Mouse (Mus musculus) heart, embryonic 16.5 days (tissue): ENCODE measurements at regions not wholly inside any gene's neighbourhood (a gene's known extent, or its start where the extent isn't known, plus 50 kb on each side); places are given as distances from the start of the nearest gene placed in this dataset.

ENCODE experiments used
- ATAC-seq: fragments of 200-750 bp; cut with Nextera tagmentation; replicated peaks from 2 replicates; pipeline ENCODE4 v1.8.0; 2017; ENCODE audit warnings: moderate number of reproducible peaks; ENCODE audit not compliant: insufficient read depth, low FRiP score; ENCODE audit errors: extremely low read depth
- H3K27ac ChIP-seq: fragments of 300-500 bp; sonication (generic); 2 replicates; pipeline ENCODE4 v1.5.1; 2014; ENCODE audit warnings: mild to moderate bottlenecking, low read length, control low read depth, moderate library complexity
- H3K27me3 ChIP-seq: fragments of 300-500 bp; sonication (generic); 2 replicates; pipeline ENCODE4 v1.6.1; 2014; ENCODE audit warnings: low read length, mixed read lengths; ENCODE audit not compliant: control insufficient read depth, insufficient read depth
- H3K36me3 ChIP-seq: fragments of 300-500 bp; sonication (generic); 2 replicates; pipeline ENCODE4 v1.6.1; 2014; ENCODE audit not compliant: control insufficient read depth, insufficient read depth
- H3K4me1 ChIP-seq: fragments of 300-500 bp; sonication (generic); 2 replicates; pipeline ENCODE4 v1.6.1; 2014; ENCODE audit warnings: low read length, mixed read lengths; ENCODE audit not compliant: control insufficient read depth, insufficient read depth
- H3K4me2 ChIP-seq: fragments of 300-500 bp; sonication (generic); 2 replicates; pipeline ENCODE4 v1.6.1; 2014; ENCODE audit warnings: low read depth, mild to moderate bottlenecking, control low read depth, low read length
- H3K4me3 ChIP-seq: fragments of 300-500 bp; sonication (generic); 2 replicates; pipeline ENCODE4 v1.5.1; 2014; ENCODE audit warnings: mild to moderate bottlenecking, control low read depth, low read length
- H3K9ac ChIP-seq: fragments of 300-500 bp; sonication (generic); 2 replicates; pipeline ENCODE4 v1.6.1; 2014; ENCODE audit warnings: low read length, control low read depth
- H3K9me3 ChIP-seq: fragments of 300-500 bp; sonication (generic); replicated peaks from 2 replicates; pipeline ENCODE4 v1.6.1; 2016; ENCODE audit warnings: low read length; ENCODE audit not compliant: control insufficient read depth
- WGBS: fragments of 180-500 bp; shearing (Covaris S2); extraction: QIAGEN DNeasy Blood & Tissue Kit; methylation state at CpG from one replicate; pipeline ENCODE4 v1.1.7; 2014; 5-methylcytosine and 5-hydroxymethylcytosine counted together

DNA sequence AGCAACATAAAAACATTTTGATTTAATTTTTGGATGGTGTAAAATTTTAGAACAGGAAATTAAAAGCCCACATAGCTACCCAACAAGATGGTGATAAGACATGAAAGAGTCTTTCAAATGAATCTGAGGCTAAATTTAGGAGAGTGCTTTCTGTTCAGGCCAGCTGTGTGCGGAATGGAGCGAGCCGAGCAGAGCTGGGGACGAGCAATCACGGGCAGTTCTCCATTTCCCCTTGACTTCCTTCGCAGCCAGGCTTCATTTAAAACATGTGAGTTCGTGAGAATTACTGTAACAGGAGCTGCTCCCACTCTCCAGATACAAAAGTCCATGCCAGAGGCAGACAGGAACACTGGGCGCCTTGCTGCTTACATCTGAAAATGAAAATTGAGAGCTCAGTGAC, 130.5 kb downstream of the Dusp6 start:
- Histone ChIP-seq H3K9me3 (no peaks in the 10 kb centered on the region; the same call in 1 of the 2 replicates), H3K9ac (no peak overlapping the region), H3K4me2 (peak overlapping the region; percentile 1), H3K27me3 (no peaks in the 10 kb centered on the region), H3K36me3 (no peaks in the 10 kb centered on the region), H3K27ac (peak overlapping the region; percentile 6; the same call in 1 of the 2 replicates), H3K4me3 (no peak overlapping the region), H3K4me1 (no peaks in the 10 kb centered on the region)
- WGBS = 19% methylated on average over 8 of the region's 8 CpGs
- ATAC-seq = peak; percentile 37; the same call in 1 of the 2 replicates

- ATAC-seq = no peak
- WGBS = 88% methylated on average over 1 of the region's 1 CpGs
Measured at GRCm38 (mm10) chr10:99395411-99395810, 132.4 kb downstream of the Dusp6 start.

GRCm38 (mm10) chr10:99396630-99397029, 133.6 kb downstream of the Dusp6 start:
- Histone ChIP-seq H3K27ac (no peak overlapping the region), H3K4me3 (no peak overlapping the region), H3K4me2 (no peak overlapping the region), H3K9ac (no peak overlapping the region), H3K9me3 (no peaks in the 10 kb centered on the region; the same call in 1 of the 2 replicates), H3K36me3 (no peaks in the 10 kb centered on the region), H3K27me3 (no peaks in the 10 kb centered on the region), H3K4me1 (no peaks in the 10 kb centered on the region)
- WGBS = 76% methylated on average over 3 of the region's 3 CpGs
- no peak for ATAC-seq

More at GRCm38 (mm10) chr10:99395411-99395810, 132.4 kb downstream of the Dusp6 start:
- no peak overlapping the region for H3K9ac ChIP-seq
- no peak overlapping the region for H3K4me3 ChIP-seq
- no peaks in the 10 kb centered on the region; the same call in 1 of the 2 replicates for H3K9me3 ChIP-seq
- H3K36me3 ChIP-seq = no peaks in the 10 kb centered on the region
- no peak overlapping the region for H3K27ac ChIP-seq
- H3K4me2 ChIP-seq = no peak overlapping the region
- no peaks in the 10 kb centered on the region for H3K27me3 ChIP-seq
- H3K4me1 ChIP-seq = no peaks in the 10 kb centered on the region

- H3K27ac ChIP-seq = no peak overlapping the region
- H3K4me1 ChIP-seq = no peaks in the 10 kb centered on the region
- WGBS = 88% methylated on average over 6 of the region's 6 CpGs
- H3K36me3 ChIP-seq = no peaks in the 10 kb centered on the region
- H3K4me3 ChIP-seq = no peak overlapping the region
- no peak overlapping the region for H3K9ac ChIP-seq
- no peaks in the 10 kb centered on the region for H3K27me3 ChIP-seq
- no peak for ATAC-seq
- no peak overlapping the region for H3K4me2 ChIP-seq
- H3K9me3 ChIP-seq = no peaks in the 10 kb centered on the region; the same call in 1 of the 2 replicates
Measured at GRCm38 (mm10) chr10:99400076-99400475, 137.0 kb downstream of the Dusp6 start.

DNA sequence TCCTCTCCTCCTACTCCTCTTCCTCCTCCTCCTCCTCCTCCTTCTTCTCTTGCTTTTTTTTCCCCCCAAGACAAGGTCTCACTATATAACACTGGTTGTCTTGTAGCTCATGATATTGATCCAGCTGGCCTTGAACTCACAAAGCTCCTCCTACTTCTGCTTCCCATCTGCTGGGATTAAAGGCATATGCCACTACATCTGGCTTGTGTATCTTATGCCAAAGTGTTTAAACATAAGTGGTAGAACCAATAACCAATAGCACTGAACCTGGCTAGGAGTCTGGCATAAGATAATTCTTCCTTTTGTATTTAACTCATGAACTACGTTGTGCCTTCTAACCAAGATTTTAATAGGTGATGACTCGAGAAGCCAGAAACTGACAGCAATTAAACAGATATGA, 143.7 kb downstream of the Dusp6 start:
- 83% methylated on average over 2 of the region's 2 CpGs for WGBS

GRCm38 (mm10) chr10:99408786-99409185, 145.8 kb downstream of the Dusp6 start:
- WGBS = 91% methylated on average over 2 of the region's 2 CpGs
- Histone ChIP-seq H3K9ac (no peak overlapping the region), H3K27me3 (no peaks in the 10 kb centered on the region), H3K9me3 (0 out of 2 replicates have a peak, but pooled peaks cover 2% of the 10 kb centered on the region), H3K4me2 (no peak overlapping the region), H3K27ac (no peak overlapping the region), H3K4me3 (no peak overlapping the region), H3K4me1 (peaks cover 7% of the 10 kb centered on the region; the same call in 1 of the 2 replicates), H3K36me3 (no peaks in the 10 kb centered on the region)
- no peak for ATAC-seq

More for the DNA sequence above, 143.7 kb downstream of the Dusp6 start:
- H3K27me3 ChIP-seq = no peaks in the 10 kb centered on the region
- H3K27ac ChIP-seq = no peak overlapping the region
- H3K9ac ChIP-seq = no peak overlapping the region
- H3K36me3 ChIP-seq = no peaks in the 10 kb centered on the region
- 0 out of 2 replicates have a peak, but pooled peaks cover 2% of the 10 kb centered on the region for H3K9me3 ChIP-seq
- H3K4me1 ChIP-seq = peaks cover 7% of the 10 kb centered on the region; the same call in 1 of the 2 replicates
- no peak for ATAC-seq
- no peak overlapping the region for H3K4me3 ChIP-seq
- H3K4me2 ChIP-seq = no peak overlapping the region

DNA sequence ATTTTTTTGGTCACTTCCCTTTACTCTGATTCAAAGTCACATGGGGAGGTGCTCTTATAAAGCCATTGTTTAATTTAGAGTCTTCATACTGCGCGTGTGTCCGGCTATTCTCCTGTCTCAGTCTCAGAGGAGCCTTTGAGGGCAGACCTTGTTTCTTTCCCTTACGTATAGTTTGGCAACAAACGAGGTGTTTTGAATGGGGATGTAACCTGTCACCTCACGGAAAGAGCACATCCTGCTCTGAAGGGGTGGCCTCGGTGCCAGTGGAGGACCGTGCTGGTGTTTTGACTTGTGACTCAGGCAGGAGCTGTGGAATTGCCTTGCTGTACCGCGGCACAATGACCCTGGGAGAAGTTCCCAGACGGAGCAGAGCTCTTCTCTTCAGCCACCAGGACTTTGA, 146.7 kb downstream of the Dusp6 start:
- H3K9me3 ChIP-seq = 0 out of 2 replicates have a peak, but pooled peaks cover 2% of the 10 kb centered on the region
- H3K9ac ChIP-seq = no peak overlapping the region
- ATAC-seq = peak; percentile 72
- no peaks in the 10 kb centered on the region for H3K36me3 ChIP-seq
- H3K4me2 ChIP-seq = no peak overlapping the region
- peaks cover 7% of the 10 kb centered on the region; the same call in 1 of the 2 replicates for H3K4me1 ChIP-seq
- no peaks in the 10 kb centered on the region for H3K27me3 ChIP-seq
- H3K4me3 ChIP-seq = no peak overlapping the region
- peak overlapping the region; percentile 10; the same call in 1 of the 2 replicates for H3K27ac ChIP-seq
- 52% methylated on average over 11 of the region's 11 CpGs for WGBS

DNA sequence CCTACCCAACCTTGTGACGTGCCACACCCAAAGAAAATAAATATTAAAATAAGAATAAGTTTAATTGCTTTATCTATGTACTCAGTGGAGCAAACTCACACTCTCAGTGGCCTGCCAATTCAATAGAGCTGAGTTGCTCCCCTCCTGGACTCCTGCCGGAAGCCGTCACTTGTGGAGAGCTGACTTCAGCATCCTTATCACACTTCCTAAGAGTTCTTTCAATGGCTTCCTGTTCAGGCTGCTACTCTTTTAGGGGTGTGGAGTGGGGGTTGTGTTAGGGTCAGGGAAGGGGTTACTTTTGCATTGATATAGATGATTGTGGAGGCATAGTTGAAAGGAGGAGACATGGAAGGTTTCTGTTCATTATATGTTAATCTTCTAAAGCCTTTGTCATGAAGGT, 147.7 kb downstream of the Dusp6 start:
- peak; percentile 68; the same call in 1 of the 2 replicates for ATAC-seq
- Histone ChIP-seq H3K27me3 (no peaks in the 10 kb centered on the region), H3K4me1 (peaks cover 7% of the 10 kb centered on the region; the same call in 1 of the 2 replicates), H3K36me3 (no peaks in the 10 kb centered on the region), H3K4me2 (no peak overlapping the region), H3K9ac (no peak overlapping the region), H3K9me3 (0 out of 2 replicates have a peak, but pooled peaks cover 2% of the 10 kb centered on the region), H3K4me3 (no peak overlapping the region), H3K27ac (peak overlapping the region; percentile 25; the same call in 1 of the 2 replicates)
- 23% methylated on average over 3 of the region's 3 CpGs for WGBS

GRCm38 (mm10) chr10:99413455-99413854, 150.4 kb downstream of the Dusp6 start:
- WGBS = 79% methylated on average over 3 of the region's 3 CpGs
- H3K4me3 ChIP-seq = no peak overlapping the region
- H3K36me3 ChIP-seq = no peaks in the 10 kb centered on the region
- H3K27ac ChIP-seq = no peak overlapping the region
- H3K9me3 ChIP-seq = 0 out of 2 replicates have a peak, but pooled peaks cover 2% of the 10 kb centered on the region
- H3K4me1 ChIP-seq = peaks cover 7% of the 10 kb centered on the region; the same call in 1 of the 2 replicates
- H3K9ac ChIP-seq = no peak overlapping the region
- no peak overlapping the region for H3K4me2 ChIP-seq
- no peak for ATAC-seq
- no peaks in the 10 kb centered on the region for H3K27me3 ChIP-seq
